Mouse (Mus musculus) bone marrow macrophage, adult 2 months (primary cell): ENCODE measurements around the gene Ilf3. TPM values are rescaled to one million over a fixed set of nuclear protein-coding genes. Genes with fewer than 3 reads are reported as not detected.

Experiments used
- H3K27ac ChIP-seq: 2 replicates; pipeline ENCODE4 v1.5.1; 2012; ENCODE audit warnings: low read depth, low read length; ENCODE audit not compliant: insufficient read depth
- H3K4me1 ChIP-seq: 2 replicates; pipeline ENCODE4 v1.6.1; 2012; ENCODE audit warnings: low read length; ENCODE audit not compliant: control insufficient read depth, insufficient read depth
- H3K4me3 ChIP-seq: 2 replicates; pipeline ENCODE4 v1.5.1; 2012; ENCODE audit warnings: mild to moderate bottlenecking, low read length, moderate library complexity; ENCODE audit not compliant: insufficient read depth
- CTCF ChIP-seq: IDR thresholded peaks from 2 replicates; pipeline ENCODE4 v1.5.1; 2012; ENCODE audit warnings: low read depth, mild to moderate bottlenecking, low read length, moderate library complexity
- POLR2A ChIP-seq: IDR thresholded peaks from 2 replicates; pipeline ENCODE4 v1.6.1; 2012; ENCODE audit warnings: mild to moderate bottlenecking, low read depth, low read length, borderline replicate concordance
- polyA plus RNA-seq: library from polyadenylated mRNA; stranded (reverse); fragments of >200 nt; gene quantifications from 2 replicates; pipeline ENCODE4 v1.2.4, GENCODE M21; 2012; ENCODE audit not compliant: missing spikeins, insufficient read depth, insufficient read length

The Ilf3 gene
- polyA plus RNA-seq, 1 experiment = 42.9 TPM

GRCm38 (mm10) chr9:21411669-21412550 lies 44.2 kb downstream of the Ilf3 start, which contains the start of gene Qtrt1:
Gene Qtrt1, plus strand, starts transcription at chr9:21411837.
- TF ChIP-seq POLR2A (no peak), CTCF (no peak)
- Histone ChIP-seq H3K4me3 (peak within 1 kb of the TSS; percentile 86), H3K27ac (peak within 1 kb of the TSS; percentile 61), H3K4me1 (peaks cover 9% of the 10 kb centered on the region; the same call in 1 of the 2 replicates)

- 0 out of 2 replicates have a peak, but pooled peaks cover 3% of the 10 kb centered on the region for H3K4me1 ChIP-seq
- no peak overlapping the region for H3K27ac ChIP-seq
- no peak overlapping the region for H3K4me3 ChIP-seq
- TF ChIP-seq CTCF = no peak
- TF ChIP-seq POLR2A = no peak
Observed at GRCm38 (mm10) chr9:21417866-21418265, 50.2 kb downstream of the Ilf3 start.

- Histone ChIP-seq H3K4me3 (no peak overlapping the region), H3K4me1 (peaks cover 6% of the 10 kb centered on the region; the same call in 1 of the 2 replicates), H3K27ac (no peak overlapping the region)
- TF ChIP-seq POLR2A (no peak), CTCF (no peak)
Observed at GRCm38 (mm10) chr9:21419646-21420045, 52.0 kb downstream of the Ilf3 start.

DNA sequence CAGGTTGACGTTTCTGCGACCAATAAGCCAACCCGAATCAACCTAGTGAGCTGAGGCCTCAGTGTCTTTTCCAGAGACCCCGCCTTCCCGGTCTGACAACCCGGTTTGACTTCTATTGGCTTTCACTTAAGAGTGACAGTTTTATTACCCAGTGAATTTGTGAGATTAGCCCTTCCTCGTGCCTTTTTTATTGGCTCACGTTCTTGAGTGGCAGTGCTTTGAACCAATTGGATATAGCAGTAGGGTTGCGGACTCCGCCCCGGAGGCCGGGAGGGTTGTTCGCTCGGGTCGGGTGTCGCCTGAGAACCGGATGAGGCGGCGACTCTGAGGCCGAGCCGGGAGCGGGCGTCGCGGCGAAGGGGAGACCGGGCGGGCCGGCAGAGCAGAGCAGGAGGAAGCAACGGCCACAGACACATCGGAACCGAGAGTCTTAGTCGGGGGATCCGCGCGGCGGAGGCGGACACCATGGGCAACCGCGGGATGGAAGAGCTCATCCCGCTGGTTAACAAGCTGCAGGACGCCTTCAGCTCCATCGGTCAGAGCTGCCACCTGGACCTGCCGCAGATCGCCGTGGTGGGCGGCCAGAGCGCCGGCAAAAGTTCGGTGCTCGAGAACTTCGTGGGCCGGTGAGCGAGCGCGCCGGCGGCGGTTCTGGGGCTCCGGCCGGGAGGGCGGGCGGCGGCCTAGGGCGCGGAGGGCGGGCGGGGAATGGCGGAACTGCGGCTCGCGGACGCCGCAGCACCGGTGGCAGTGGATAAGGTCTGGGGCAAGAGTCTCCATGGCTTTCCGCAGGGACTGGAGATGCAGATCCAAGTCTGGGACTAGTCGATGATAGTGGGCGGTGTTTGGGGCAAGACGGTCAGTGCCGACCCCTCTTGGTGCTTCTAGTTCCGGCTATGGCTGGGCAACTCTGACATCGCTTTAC lies 57.2 kb downstream of the Ilf3 start, which contains the start of gene Dnm2:
Gene Dnm2 (plus strand): TSS at position 278 of the 925 bp plus-strand sequence.
- peaks cover 34% of the 10 kb centered on the region for H3K4me1 ChIP-seq
- no peak for TF ChIP-seq CTCF
- TF ChIP-seq POLR2A = no peak
- peak within 1 kb of the TSS; percentile 76 for H3K27ac ChIP-seq
- H3K4me3 ChIP-seq = peak within 1 kb of the TSS; percentile 90

DNA sequence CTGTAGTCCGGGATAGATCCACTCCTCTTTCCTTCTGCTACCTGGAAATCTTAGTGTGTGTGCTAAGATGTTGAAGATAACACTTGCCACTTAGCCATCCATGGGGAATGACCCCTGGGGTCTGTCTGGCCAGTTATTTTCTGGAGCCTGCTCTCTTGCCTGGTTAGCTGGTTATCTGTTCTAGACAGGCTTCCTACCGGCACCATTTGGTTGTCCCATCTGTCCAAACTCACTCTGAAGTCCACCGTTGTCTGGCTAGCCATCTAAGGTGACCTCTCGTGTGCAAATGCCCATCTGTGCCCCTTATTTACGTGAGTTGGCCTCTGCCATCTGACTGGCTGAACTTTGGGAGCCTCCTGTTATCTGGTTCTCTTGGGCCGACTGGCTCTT lies 57.9 kb downstream of the Ilf3 start:
- peak overlapping the region; percentile 76 for H3K27ac ChIP-seq
- no peak for TF ChIP-seq POLR2A
- no peak for TF ChIP-seq CTCF

DNA sequence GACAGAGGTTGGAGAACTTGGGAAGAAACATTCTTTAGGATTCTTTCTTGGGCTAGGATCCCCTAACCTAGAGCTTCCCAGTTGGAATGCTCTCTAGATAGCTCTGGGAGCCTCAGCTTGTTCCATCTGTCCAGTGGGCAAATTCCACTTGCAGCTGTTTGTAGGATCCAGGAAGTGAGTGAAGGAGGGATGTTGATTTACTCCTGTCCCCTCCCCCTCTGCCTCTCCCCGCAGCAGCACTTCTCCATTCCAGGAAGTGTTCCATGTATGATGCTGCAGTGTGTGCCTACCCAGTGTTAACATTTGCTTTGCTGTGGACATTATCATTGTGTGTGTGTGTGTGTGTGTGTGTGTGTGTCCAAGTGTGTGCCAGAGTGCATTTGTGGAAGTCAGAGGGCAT lies 58.3 kb downstream of the Ilf3 start:
- Histone ChIP-seq H3K4me1 (peaks cover 44% of the 10 kb centered on the region), H3K4me3 (peak overlapping the region; percentile 90), H3K27ac (peak overlapping the region; percentile 76)

More for the DNA sequence above, 57.9 kb downstream of the Ilf3 start:
- H3K4me1 ChIP-seq = peaks cover 41% of the 10 kb centered on the region
- peak overlapping the region; percentile 90 for H3K4me3 ChIP-seq

DNA sequence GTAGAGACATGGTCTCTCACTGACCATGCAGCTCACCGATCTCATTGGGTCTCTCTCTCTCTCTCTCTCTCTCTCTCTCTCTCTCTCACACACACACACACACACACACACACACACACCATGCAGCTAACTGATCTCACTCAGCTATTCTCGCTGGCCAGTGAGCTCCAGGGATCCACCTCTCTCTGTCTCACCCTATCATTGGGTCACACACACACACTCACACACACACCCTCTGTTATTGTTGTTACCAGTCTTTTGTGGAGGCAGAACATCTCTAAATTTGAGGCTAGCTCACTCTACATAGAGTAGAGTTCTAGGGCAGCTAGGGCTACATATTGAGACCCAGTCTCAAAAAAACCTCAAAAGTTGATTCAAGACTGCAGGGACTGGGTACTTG lies 58.9 kb downstream of the Ilf3 start:
- peak overlapping the region; percentile 76 for H3K27ac ChIP-seq
- peaks cover 49% of the 10 kb centered on the region for H3K4me1 ChIP-seq
- H3K4me3 ChIP-seq = peak overlapping the region; percentile 90
- TF ChIP-seq POLR2A (no peak), CTCF (no peak)

More for the DNA sequence above, 58.3 kb downstream of the Ilf3 start:
- TF ChIP-seq POLR2A (no peak), CTCF (no peak)

DNA sequence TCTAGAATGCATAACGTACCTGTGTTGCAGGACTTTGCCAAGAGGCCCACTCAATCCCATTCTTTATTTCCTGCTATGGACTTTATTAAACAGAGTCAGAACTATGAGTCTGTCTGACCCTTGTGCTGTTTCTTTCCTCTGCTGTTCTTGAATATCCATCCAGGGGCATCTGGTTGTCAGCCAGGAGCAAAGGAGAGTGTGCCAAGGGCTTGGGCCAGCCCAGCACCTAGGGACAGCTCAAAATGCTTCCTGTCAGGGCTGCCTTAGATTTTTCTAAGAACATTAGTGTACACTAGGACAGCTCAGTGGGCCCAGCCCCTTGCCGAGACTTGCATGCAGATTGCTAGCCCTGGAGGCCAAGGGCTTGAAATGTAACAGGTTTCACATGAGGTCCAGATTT lies 60.1 kb downstream of the Ilf3 start:
- no peak overlapping the region for H3K27ac ChIP-seq
- TF ChIP-seq POLR2A (no peak), CTCF (no peak)
- peaks cover 51% of the 10 kb centered on the region for H3K4me1 ChIP-seq
- no peak overlapping the region for H3K4me3 ChIP-seq

DNA sequence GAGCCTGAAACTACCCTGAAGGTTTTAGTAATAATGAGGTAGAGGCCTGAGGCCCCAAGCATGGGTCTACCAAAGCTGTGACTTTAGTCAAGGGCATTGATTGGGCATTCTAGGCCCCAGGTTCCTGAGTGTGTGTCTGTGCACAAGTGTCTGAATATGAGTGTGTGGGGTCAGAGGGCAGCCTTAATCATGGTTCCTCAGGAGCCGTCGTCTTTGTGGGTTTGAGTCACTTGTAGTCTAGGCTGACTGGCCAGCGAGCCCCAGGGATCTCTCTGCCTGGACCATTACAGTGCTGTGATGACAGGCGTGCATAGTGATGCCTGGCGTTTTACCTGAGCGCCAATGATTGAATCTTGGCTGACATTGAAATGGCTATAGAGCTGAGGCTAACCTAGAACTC lies 60.5 kb downstream of the Ilf3 start:
- no peak overlapping the region for H3K27ac ChIP-seq
- H3K4me1 ChIP-seq = peaks cover 53% of the 10 kb centered on the region
- no peak for TF ChIP-seq CTCF
- TF ChIP-seq POLR2A = no peak
- H3K4me3 ChIP-seq = no peak overlapping the region

DNA sequence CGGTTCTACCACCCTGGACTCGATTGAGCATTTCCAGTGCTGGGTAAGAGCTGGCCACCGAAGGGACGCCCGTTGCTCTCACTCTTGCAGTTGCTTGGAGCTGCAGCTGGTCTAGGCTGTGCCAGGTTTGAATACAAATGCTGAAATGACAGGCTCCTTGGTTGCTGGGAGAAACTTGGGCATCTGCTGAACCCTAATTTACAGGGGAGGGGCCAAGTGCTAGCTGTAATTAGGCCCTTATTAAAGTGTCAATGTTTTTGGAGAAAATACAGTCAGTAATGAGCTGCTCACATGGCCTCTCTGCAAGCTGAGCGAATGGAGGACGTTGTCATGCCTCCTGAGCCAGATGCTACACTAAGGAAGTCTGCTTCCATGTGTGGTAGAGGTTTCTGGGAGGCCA lies 63.1 kb downstream of the Ilf3 start:
- H3K27ac ChIP-seq = peak overlapping the region; percentile 52
- H3K4me3 ChIP-seq = 0 out of 2 replicates have a peak overlapping the region, but pooled peaks have one; percentile 5
- peaks cover 54% of the 10 kb centered on the region for H3K4me1 ChIP-seq
- TF ChIP-seq POLR2A (no peak), CTCF (no peak)
